Mouse (Mus musculus) hindbrain, embryonic 13.5 days (tissue): ENCODE results near the gene Psmg3. TPM values are rescaled to one million over a fixed set of nuclear protein-coding genes. Genes with fewer than 3 reads are reported as not detected.

Experiments
- ATAC-seq: fragments of 200-750 bp; cut with Nextera tagmentation; 2 replicates; pipeline ENCODE4 v1.8.0; 2017; ENCODE audit warnings: moderate TSS enrichment; ENCODE audit not compliant: low FRiP score
- H3K27ac ChIP-seq: fragments of 300-500 bp; sonication (generic); 2 replicates; pipeline ENCODE4 v1.5.1; 2015; ENCODE audit warnings: inconsistent platforms, mild to moderate bottlenecking, moderate library complexity
- H3K27me3 ChIP-seq: fragments of 300-500 bp; sonication (generic); 2 replicates; pipeline ENCODE4 v1.6.1; 2015; ENCODE audit warnings: mild to moderate bottlenecking, inconsistent platforms
- H3K36me3 ChIP-seq: fragments of 300-500 bp; sonication (generic); 2 replicates; pipeline ENCODE4 v1.6.1; 2015; ENCODE audit warnings: mild to moderate bottlenecking, inconsistent platforms
- H3K4me1 ChIP-seq: fragments of 300-500 bp; sonication (generic); replicated peaks from 2 replicates; pipeline ENCODE4 v1.6.1; 2015; ENCODE audit warnings: inconsistent platforms
- H3K4me2 ChIP-seq: fragments of 300-500 bp; sonication (generic); 2 replicates; pipeline ENCODE4 v1.6.1; 2015; ENCODE audit warnings: inconsistent platforms, mild to moderate bottlenecking, moderate library complexity
- H3K4me3 ChIP-seq: fragments of 300-500 bp; sonication (generic); 2 replicates; pipeline ENCODE4 v1.5.1; 2015; ENCODE audit warnings: mild to moderate bottlenecking, inconsistent platforms
- H3K9ac ChIP-seq: fragments of 300-500 bp; sonication (generic); 2 replicates; pipeline ENCODE4 v1.6.1; 2015; ENCODE audit warnings: mild to moderate bottlenecking, inconsistent platforms
- H3K9me3 ChIP-seq: fragments of 300-500 bp; sonication (generic); 2 replicates; pipeline ENCODE4 v1.6.1; 2016; ENCODE audit warnings: inconsistent platforms
- WGBS: fragments of 180-500 bp; shearing (Covaris S2); methylation state at CpG from one replicate; pipeline ENCODE4 v1.1.7; 2015; 5-methylcytosine and 5-hydroxymethylcytosine counted together
- polyA plus RNA-seq: library from polyadenylated mRNA; unstranded; fragments of >200 nt; fragmentation: Nextera tagmentation; extraction: Ambion mirVana; gene quantifications from 2 replicates; pipeline ENCODE4 v1.2.1, GENCODE M21; 2015

Psmg3 gene
- polyA plus RNA-seq, 1 experiment from 2014 or later, result 78.7 TPM

GRCm38 (mm10) chr5:139829384-139829783, 2.7 kb upstream of the Psmg3 start:
- 86% methylated on average over 13 of the region's 13 CpGs for WGBS

DNA sequence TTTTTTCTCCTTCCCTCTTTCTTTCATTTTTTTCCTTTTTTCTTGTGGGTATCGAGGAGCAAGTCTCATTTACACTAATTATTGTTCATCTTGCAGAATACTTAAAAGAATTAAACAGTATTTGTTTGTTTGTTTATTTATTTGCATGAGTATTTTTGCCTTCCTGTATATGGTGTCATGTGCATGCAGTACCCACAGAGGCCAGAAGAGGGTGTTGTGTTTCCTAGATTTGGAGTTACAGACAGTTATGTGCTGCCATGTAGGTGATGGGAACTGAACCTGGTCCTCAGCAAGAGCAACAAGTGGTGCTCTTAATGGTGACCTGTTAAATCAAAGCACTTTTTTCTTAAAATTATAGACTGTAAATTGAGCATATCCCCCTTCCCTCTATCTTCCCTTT, 908 bp upstream of the Psmg3 start:
- Histone ChIP-seq H3K9me3 (no peaks in the 10 kb centered on the region), H3K4me3 (no peak overlapping the region), H3K27me3 (0 out of 2 replicates have a peak, but pooled peaks cover 8% of the 10 kb centered on the region), H3K4me1 (peaks cover 21% of the 10 kb centered on the region), H3K9ac (no peak overlapping the region), H3K36me3 (peaks cover 18% of the 10 kb centered on the region), H3K27ac (no peak overlapping the region), H3K4me2 (no peak overlapping the region)
- no peak for ATAC-seq
- 96% methylated on average over 1 of the region's 1 CpGs for WGBS

More at GRCm38 (mm10) chr5:139829384-139829783, 2.7 kb upstream of the Psmg3 start:
- peaks cover 17% of the 10 kb centered on the region for H3K4me1 ChIP-seq
- H3K4me3 ChIP-seq, result no peak overlapping the region
- no peak overlapping the region for H3K27ac ChIP-seq
- no peaks in the 10 kb centered on the region for H3K9me3 ChIP-seq
- no peak overlapping the region for H3K4me2 ChIP-seq
- 0 out of 2 replicates have a peak, but pooled peaks cover 8% of the 10 kb centered on the region for H3K27me3 ChIP-seq
- no peak overlapping the region for H3K9ac ChIP-seq
- no peak for ATAC-seq
- H3K36me3 ChIP-seq, result peaks cover 2% of the 10 kb centered on the region; the same call in 1 of the 2 replicates

- 51% methylated on average over 11 of the region's 11 CpGs for WGBS
Measured at GRCm38 (mm10) chr5:139825947-139826346, 738 bp downstream of the Psmg3 start.

GRCm38 (mm10) chr5:139824531-139824930, 2.2 kb downstream of the Psmg3 start:
- no peak for ATAC-seq
- H3K36me3 ChIP-seq, result peaks cover 31% of the 10 kb centered on the region
- no peak overlapping the region for H3K4me3 ChIP-seq
- H3K27ac ChIP-seq, result no peak overlapping the region
- H3K4me2 ChIP-seq, result no peak overlapping the region; the same call in 1 of the 2 replicates
- no peaks in the 10 kb centered on the region for H3K9me3 ChIP-seq
- WGBS, result 92% methylated on average over 10 of the region's 10 CpGs
- no peak overlapping the region for H3K9ac ChIP-seq
- no peaks in the 10 kb centered on the region for H3K27me3 ChIP-seq
- H3K4me1 ChIP-seq, result peaks cover 21% of the 10 kb centered on the region

More at GRCm38 (mm10) chr5:139825947-139826346, 738 bp downstream of the Psmg3 start:
- peak overlapping the region; percentile 69 for H3K4me3 ChIP-seq
- no peaks in the 10 kb centered on the region for H3K27me3 ChIP-seq
- peak overlapping the region; percentile 94 for H3K4me2 ChIP-seq
- H3K27ac ChIP-seq, result peak overlapping the region; percentile 83; the same call in 1 of the 2 replicates
- no peaks in the 10 kb centered on the region for H3K9me3 ChIP-seq
- no peak; the same call in 1 of the 2 replicates for ATAC-seq
- peaks cover 31% of the 10 kb centered on the region for H3K36me3 ChIP-seq
- peaks cover 21% of the 10 kb centered on the region for H3K4me1 ChIP-seq
- H3K9ac ChIP-seq, result peak overlapping the region; percentile 80

GRCm38 (mm10) chr5:139821466-139822459, 4.9 kb downstream of the Psmg3 start:
- H3K9ac ChIP-seq, result no peak overlapping the region
- 78% methylated on average over 12 of the region's 12 CpGs for WGBS

GRCm38 (mm10) chr5:139819538-139820181, 7.0 kb downstream of the Psmg3 start, which contains the start of gene Tmem184a:
TSS of gene Tmem184a (minus strand) at chr5:139819917.
- Histone ChIP-seq H3K9me3 (no peaks in the 10 kb centered on the region), H3K4me2 (no peak within 1 kb of the TSS), H3K4me3 (no peak within 1 kb of the TSS), H3K27me3 (peaks cover 9% of the 10 kb centered on the region), H3K27ac (no peak within 1 kb of the TSS), H3K9ac (no peak within 1 kb of the TSS), H3K4me1 (peaks cover 6% of the 10 kb centered on the region), H3K36me3 (peaks cover 31% of the 10 kb centered on the region)
- WGBS, result 87% methylated on average over 9 of the region's 9 CpGs
- no peak for ATAC-seq

More at GRCm38 (mm10) chr5:139821466-139822459, 4.9 kb downstream of the Psmg3 start:
- H3K4me2 ChIP-seq, result no peak overlapping the region
- H3K4me1 ChIP-seq, result peaks cover 21% of the 10 kb centered on the region
- no peak overlapping the region for H3K4me3 ChIP-seq
- H3K36me3 ChIP-seq, result peaks cover 31% of the 10 kb centered on the region
- no peak for ATAC-seq
- H3K27ac ChIP-seq, result no peak overlapping the region
- no peaks in the 10 kb centered on the region for H3K9me3 ChIP-seq
- H3K27me3 ChIP-seq, result no peaks in the 10 kb centered on the region; the same call in 1 of the 2 replicates

DNA sequence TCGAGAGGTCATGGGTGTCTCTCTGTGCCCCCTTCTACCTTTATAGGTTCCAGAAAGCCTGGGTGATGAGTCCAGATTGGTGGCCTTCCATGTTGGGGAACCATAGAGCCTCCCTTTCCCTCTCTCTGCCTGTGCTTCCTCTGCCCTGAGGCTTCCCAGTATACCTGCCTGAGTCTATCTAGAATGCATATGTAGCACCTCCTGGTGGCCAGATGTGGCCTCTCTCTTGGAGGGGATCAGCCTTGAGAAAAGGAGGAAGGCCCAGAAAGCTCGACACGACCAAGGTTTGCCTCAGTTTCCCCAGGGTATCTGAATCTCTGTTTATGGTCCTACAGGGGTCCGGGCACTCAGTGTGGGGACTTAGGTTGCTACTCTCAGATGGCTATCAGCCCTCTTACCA, 7.9 kb downstream of the Psmg3 start:
- no peak for ATAC-seq
- 58% methylated on average over 4 of the region's 4 CpGs for WGBS
- no peak overlapping the region for H3K27ac ChIP-seq
- peaks cover 17% of the 10 kb centered on the region for H3K27me3 ChIP-seq
- peaks cover 25% of the 10 kb centered on the region for H3K36me3 ChIP-seq
- H3K9me3 ChIP-seq, result no peaks in the 10 kb centered on the region
- no peak overlapping the region for H3K4me2 ChIP-seq
- peaks cover 7% of the 10 kb centered on the region; the same call in 1 of the 2 replicates for H3K4me1 ChIP-seq
- H3K9ac ChIP-seq, result no peak overlapping the region
- H3K4me3 ChIP-seq, result no peak overlapping the region

DNA sequence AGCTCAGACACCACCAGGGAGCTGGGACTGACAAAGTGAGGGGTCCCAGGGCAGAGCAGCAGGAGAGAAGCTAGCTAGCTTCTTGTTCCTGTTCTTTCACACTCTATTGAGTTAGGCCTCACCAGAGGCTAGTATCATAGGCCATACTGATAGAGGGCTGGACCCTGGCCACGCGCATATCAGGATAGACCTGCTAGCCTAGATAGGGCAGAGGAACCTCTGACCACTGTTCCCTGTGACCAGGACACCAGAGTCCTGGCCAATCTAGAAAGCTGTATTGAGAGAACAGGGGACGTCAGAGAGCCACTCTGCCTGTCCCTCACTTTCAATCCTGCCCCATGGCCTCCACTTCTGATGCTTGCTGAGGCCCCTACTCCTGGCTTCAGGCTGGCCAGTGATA, 8.6 kb downstream of the Psmg3 start:
- no peak for ATAC-seq
- H3K27ac ChIP-seq, result no peak overlapping the region
- peaks cover 24% of the 10 kb centered on the region for H3K27me3 ChIP-seq
- no peaks in the 10 kb centered on the region for H3K9me3 ChIP-seq
- no peak overlapping the region for H3K9ac ChIP-seq
- H3K36me3 ChIP-seq, result peaks cover 18% of the 10 kb centered on the region
- no peak overlapping the region for H3K4me2 ChIP-seq
- 76% methylated on average over 3 of the region's 3 CpGs for WGBS
- H3K4me1 ChIP-seq, result 0 out of 2 replicates have a peak, but pooled peaks cover 4% of the 10 kb centered on the region
- H3K4me3 ChIP-seq, result no peak overlapping the region

GRCm38 (mm10) chr5:139817292-139817691, 9.4 kb downstream of the Psmg3 start:
- peaks cover 10% of the 10 kb centered on the region for H3K36me3 ChIP-seq
- no peak overlapping the region for H3K9ac ChIP-seq
- H3K4me3 ChIP-seq, result no peak overlapping the region
- H3K4me2 ChIP-seq, result no peak overlapping the region
- no peaks in the 10 kb centered on the region for H3K9me3 ChIP-seq
- no peak overlapping the region for H3K27ac ChIP-seq
- H3K27me3 ChIP-seq, result peaks cover 32% of the 10 kb centered on the region
- 5% methylated on average over 1 of the region's 1 CpGs for WGBS
- 0 out of 2 replicates have a peak, but pooled peaks cover 4% of the 10 kb centered on the region for H3K4me1 ChIP-seq
- no peak for ATAC-seq

DNA sequence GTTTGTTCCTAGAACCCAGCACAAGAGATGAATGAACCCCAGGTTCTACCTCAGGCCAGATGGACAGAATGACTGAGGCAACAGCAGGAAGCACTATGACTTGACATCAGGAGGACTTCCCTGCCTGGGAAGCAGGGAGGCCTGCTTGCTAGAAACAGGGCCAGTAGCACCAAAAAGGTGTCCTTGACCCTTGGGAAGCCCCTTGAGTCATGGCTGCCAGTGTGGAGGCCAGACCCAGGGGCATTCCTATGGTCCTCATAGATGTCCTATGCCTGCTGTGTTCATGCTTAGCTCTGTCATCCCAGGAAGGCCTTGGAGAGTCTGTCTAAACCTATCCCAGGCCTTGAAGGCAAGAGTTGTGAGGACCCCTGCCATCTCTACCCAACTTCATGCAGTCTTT, 10.2 kb downstream of the Psmg3 start:
- ATAC-seq, result no peak
- H3K9me3 ChIP-seq, result no peaks in the 10 kb centered on the region
- H3K27me3 ChIP-seq, result peaks cover 41% of the 10 kb centered on the region
- no peak overlapping the region for H3K4me2 ChIP-seq
- no peak overlapping the region for H3K27ac ChIP-seq
- H3K36me3 ChIP-seq, result peaks cover 2% of the 10 kb centered on the region
- no peak overlapping the region for H3K9ac ChIP-seq
- 0 out of 2 replicates have a peak, but pooled peaks cover 4% of the 10 kb centered on the region for H3K4me1 ChIP-seq
- H3K4me3 ChIP-seq, result no peak overlapping the region

- H3K9me3 ChIP-seq, result no peaks in the 10 kb centered on the region
- 77% methylated on average over 6 of the region's 6 CpGs for WGBS
- no peak for ATAC-seq
- no peak overlapping the region for H3K9ac ChIP-seq
- H3K4me1 ChIP-seq, result 0 out of 2 replicates have a peak, but pooled peaks cover 4% of the 10 kb centered on the region
- H3K4me2 ChIP-seq, result no peak overlapping the region
- no peaks in the 10 kb centered on the region; the same call in 1 of the 2 replicates for H3K36me3 ChIP-seq
- H3K27ac ChIP-seq, result no peak overlapping the region
- H3K27me3 ChIP-seq, result peaks cover 42% of the 10 kb centered on the region
- H3K4me3 ChIP-seq, result no peak overlapping the region
Measured at GRCm38 (mm10) chr5:139815964-139816363, 10.7 kb downstream of the Psmg3 start.

GRCm38 (mm10) chr5:139813963-139814381, 12.7 kb downstream of the Psmg3 start:
- no peak overlapping the region for H3K9ac ChIP-seq
- ATAC-seq, result no peak
- H3K4me2 ChIP-seq, result no peak overlapping the region
- 0 out of 2 replicates have a peak, but pooled peaks cover 4% of the 10 kb centered on the region for H3K4me1 ChIP-seq
- no peak overlapping the region for H3K27ac ChIP-seq
- H3K27me3 ChIP-seq, result peaks cover 46% of the 10 kb centered on the region
- H3K9me3 ChIP-seq, result no peaks in the 10 kb centered on the region
- H3K36me3 ChIP-seq, result no peaks in the 10 kb centered on the region
- no peak overlapping the region for H3K4me3 ChIP-seq
- 6% methylated on average over 13 of the region's 13 CpGs for WGBS
